Mouse (Mus musculus) G1E (cell line): ENCODE measurements around the gene Mrpl2.

Experiments used
- CTCF ChIP-seq: IDR thresholded peaks from 2 replicates; pipeline ENCODE4 v1.5.1; 2012; ENCODE audit warnings: low read depth, low read length, inconsistent platforms, mixed read lengths
- GATA1 ChIP-seq: IDR thresholded peaks from 2 replicates; pipeline ENCODE4 v1.6.1; 2012; ENCODE audit warnings: borderline replicate concordance, low read length, inconsistent platforms, mixed read lengths
- GATA2 ChIP-seq: IDR thresholded peaks from 2 replicates; pipeline ENCODE4 v1.6.1; 2012; ENCODE audit warnings: low read depth, low read length, inconsistent platforms, borderline replicate concordance

DNA sequence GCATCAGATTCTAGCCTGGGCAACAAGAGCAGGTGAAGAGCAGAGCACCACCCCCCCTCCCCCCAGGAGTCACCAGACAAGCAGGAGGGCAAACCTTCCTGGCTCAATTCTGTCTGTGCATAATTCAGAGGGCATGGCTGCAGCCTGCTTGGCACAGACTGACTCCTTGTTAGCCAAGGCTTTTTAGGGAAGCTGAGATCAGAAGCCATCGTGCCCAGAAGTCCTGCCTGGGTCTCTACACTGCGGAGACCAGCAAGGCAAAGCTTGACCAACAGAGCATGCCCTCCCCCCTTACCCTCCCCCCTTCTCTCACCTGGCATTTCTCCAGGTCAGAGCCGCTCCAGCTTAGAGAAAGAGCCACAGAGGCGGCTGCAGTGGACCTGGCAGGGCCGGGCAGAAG, 16.7 kb downstream of the Mrpl2 start:
- TF ChIP-seq GATA1 (no peak), CTCF (no peak), GATA2 (no peak)
